Mouse (Mus musculus) neural tube, postnatal 0 days (tissue): Measurements from ENCODE around the gene Brf1. TPM values are rescaled to one million over a fixed set of nuclear protein-coding genes. Genes with fewer than 3 reads are reported as not detected.

Experiments used
- microRNA-seq: library from miRNA; unstranded; fragments of <30 nt; microRNA quantifications from one replicate; pipeline ENCODE4, GENCODE M21; 2016
- polyA plus RNA-seq: library from polyadenylated mRNA; unstranded; fragments of >200 nt; fragmentation: Nextera tagmentation; extraction: Ambion mirVana; gene quantifications from 2 replicates; pipeline ENCODE4 v1.2.1, GENCODE M21; 2015

The Brf1 gene
- polyA plus RNA-seq = 38.4 and 38.6 TPM in 2 replicates

GRCm38 (mm10) chr12:113000294-113001132, at the start of gene Brf1:
Gene Brf1 (minus strand): TSS chr12:113000704.

DNA sequence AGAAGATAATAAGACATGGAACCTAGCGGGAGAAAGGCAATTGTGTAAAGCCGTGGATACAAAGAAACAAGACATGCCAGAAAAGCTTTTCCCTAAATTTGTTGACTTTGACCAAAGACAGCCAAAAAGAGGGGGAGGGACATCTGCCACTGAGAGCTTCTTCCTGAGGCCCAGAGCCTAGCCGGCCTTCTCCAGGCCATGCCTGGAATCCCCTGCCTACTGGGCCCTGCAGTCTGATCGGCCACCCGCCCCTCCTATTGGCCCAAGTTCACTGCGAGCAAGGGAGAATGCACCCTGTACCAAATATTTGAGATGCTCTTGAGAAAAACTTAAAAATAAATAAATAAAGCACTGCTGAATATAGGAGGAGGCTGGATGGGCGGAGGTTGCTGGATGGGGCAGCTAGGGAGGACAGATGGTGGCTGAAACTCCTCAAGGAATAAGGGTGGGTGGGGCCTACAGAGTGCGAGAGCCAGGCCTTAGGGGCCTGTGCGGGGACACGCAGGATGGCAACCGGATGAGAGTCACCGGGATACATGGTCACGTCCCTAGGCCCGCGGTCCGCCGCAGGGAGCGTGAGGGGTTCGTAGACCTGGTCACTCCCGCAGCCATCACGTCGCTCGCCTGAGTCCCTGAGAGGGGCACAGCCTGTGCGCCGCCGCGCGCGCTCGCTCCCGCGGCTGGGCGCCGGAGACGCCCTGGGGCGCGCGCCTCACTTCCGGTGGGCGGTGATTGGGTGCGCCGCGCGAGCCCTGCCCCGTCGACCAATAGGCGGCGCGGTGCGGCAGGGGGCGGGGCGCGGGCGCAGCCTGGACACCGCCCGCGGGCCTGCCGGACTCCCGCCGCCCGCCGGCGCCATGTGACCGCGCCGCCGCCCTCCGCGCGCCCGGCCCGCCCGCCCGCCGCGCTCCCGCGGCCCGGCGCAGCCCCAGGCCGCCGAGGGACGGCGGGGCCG, 13.4 kb upstream of the Brf1 start, which contains the start of gene Pacs2:
Pacs2 (plus strand) TSS at position 905 of the 955 bp plus-strand sequence.

GRCm38 (mm10) chr12:112976371-112977073, 24.0 kb downstream of the Brf1 start, which contains the start of gene Btbd6:
Gene Btbd6 (plus strand): TSS chr12:112976482.

GRCm38 (mm10) chr12:112941776-112942713, 58.5 kb downstream of the Brf1 start, which contains the start of gene Nudt14:
Gene Nudt14 (minus strand): TSS chr12:112942124.

GRCm38 (mm10) chr12:112929562-112930352, 70.7 kb downstream of the Brf1 start, which contains the start of gene Jag2:
Gene Jag2 (minus strand): TSS chr12:112929776.

Small RNAs within 50 kb of the gene (microRNA-seq; reads per million reads assigned to microRNA genes)
- gene Mir6941 = not detected

Other genes with a start within 250 kb of the Brf1 start
- gene Pld4, start 240.0 kb downstream of the Brf1 start, polyA plus RNA-seq = 12.0 and 14.3 TPM in 2 replicates
- gene Ahnak2, start 198.0 kb downstream of the Brf1 start, polyA plus RNA-seq = 8.2 and 9.1 TPM in 2 replicates
- 20.0 and 22.4 TPM in 2 replicates for gene Clba1, start 191.8 kb downstream of the Brf1 start, polyA plus RNA-seq
- 15.8 and 17.2 TPM in 2 replicates for gene Cdca4, start 171.3 kb downstream of the Brf1 start, polyA plus RNA-seq
- 0.08 TPM in 1 of 2 replicates, not detected in the other for gene Gpr132, start 132.5 kb downstream of the Brf1 start, polyA plus RNA-seq
- gene Jag2, start 70.9 kb downstream of the Brf1 start, polyA plus RNA-seq = 10.5 and 15.9 TPM in 2 replicates
- gene Nudt14, start 58.6 kb downstream of the Brf1 start, polyA plus RNA-seq = 48.1 and 51.4 TPM in 2 replicates
- 50.3 and 59.9 TPM in 2 replicates for gene Btbd6, start 24.2 kb downstream of the Brf1 start, polyA plus RNA-seq
- 23.2 and 23.9 TPM in 2 replicates for gene Pacs2, start 13.8 kb upstream of the Brf1 start, polyA plus RNA-seq
- gene Tex22, start 73.8 kb upstream of the Brf1 start, polyA plus RNA-seq = not detected in 2 replicates
- 13.3 and 17.7 TPM in 2 replicates for gene Mta1, start 97.6 kb upstream of the Brf1 start, polyA plus RNA-seq
- gene Crip2, start 139.5 kb upstream of the Brf1 start, polyA plus RNA-seq = 232 and 243 TPM in 2 replicates
- gene Crip1, start 145.6 kb upstream of the Brf1 start, polyA plus RNA-seq = 60.2 and 88.4 TPM in 2 replicates
- 12.3 and 12.4 TPM in 2 replicates for gene Tedc1, start 155.7 kb upstream of the Brf1 start, polyA plus RNA-seq
- gene Tmem121, start 185.2 kb upstream of the Brf1 start, polyA plus RNA-seq = 58.9 and 65.6 TPM in 2 replicates